Mouse (Mus musculus): Measurements from ENCODE around the gene Mef2a.

GRCm38 (mm10) chr7:67208317-67208716, 164.3 kb downstream of the Mef2a start:
- TF ChIP-seq CTCF (conservative IDR thresholded peaks at IDR 0.05; ENCODE audit: insufficient read depth, insufficient read length, low read depth, low read length) (no peak), POLR2A (IDR thresholded peaks at IDR 0.05; ENCODE audit: low read depth, low read length) (no peak)
